Mouse (Mus musculus): ENCODE data around the gene Tbc1d10a.

Gene Tbc1d10a

DNA sequence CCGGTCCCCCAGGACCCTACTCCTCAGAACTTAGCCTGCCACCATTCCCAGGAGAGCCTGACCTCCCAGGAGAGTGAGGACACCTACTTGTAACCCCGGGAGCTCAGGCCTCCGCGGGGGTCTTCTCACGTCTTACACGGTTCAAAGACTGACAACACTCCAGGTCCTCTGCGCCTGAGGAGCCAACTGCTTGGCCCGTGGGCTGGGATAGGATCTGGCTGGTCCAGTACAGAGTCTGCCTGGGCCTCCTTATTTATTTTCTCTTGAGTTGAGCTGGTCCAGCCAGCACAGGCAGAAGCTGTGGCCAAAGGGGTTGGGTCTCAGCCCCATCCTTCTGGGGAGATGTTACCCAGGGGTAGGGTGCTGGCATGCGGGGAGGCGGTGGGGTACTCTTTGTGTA is 28.5 kb downstream of the Tbc1d10a start:
- no peak for DNase-seq (ENCODE audit: low spot score in 2 of 2)

DNA sequence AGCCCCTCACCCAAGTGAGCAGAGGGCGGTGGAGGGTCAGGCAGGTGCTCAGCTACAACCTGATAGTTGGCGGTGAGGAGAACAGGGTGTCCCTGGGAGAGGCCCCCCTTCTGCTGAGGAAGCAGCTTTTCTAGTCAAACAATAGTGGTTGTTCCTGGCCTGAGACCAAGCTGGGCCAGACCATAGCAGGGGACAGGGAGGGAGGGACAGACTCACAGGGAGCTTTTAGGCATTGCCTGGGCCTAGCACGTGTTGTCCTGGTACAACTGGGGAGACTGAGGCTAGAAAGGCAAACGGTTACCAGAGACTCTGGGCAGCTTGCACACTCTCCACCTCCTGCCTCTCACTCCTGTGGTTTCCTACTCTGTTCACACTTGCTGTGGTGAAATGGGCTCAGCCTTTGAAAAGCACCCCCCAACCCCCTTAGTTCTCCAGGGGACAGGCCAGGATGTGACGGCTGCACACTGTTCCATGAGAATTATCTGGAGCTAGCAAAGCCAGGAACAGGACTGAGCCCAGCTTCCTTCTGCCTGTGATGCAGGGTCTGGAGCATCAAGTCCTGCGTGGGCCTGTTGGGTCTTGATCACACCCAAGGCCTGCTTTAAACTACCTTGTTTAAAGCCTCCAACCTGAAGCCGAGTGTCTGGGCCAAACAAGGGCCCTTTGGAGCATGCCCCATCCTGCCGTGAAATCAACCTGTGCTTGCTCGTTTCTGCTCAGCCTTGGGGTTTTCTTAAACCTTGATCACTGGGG is 29.8 kb downstream of the Tbc1d10a start:
- DNase-seq (ENCODE audit: low spot score in 2 of 2), result peak; percentile 50 to 65

DNA sequence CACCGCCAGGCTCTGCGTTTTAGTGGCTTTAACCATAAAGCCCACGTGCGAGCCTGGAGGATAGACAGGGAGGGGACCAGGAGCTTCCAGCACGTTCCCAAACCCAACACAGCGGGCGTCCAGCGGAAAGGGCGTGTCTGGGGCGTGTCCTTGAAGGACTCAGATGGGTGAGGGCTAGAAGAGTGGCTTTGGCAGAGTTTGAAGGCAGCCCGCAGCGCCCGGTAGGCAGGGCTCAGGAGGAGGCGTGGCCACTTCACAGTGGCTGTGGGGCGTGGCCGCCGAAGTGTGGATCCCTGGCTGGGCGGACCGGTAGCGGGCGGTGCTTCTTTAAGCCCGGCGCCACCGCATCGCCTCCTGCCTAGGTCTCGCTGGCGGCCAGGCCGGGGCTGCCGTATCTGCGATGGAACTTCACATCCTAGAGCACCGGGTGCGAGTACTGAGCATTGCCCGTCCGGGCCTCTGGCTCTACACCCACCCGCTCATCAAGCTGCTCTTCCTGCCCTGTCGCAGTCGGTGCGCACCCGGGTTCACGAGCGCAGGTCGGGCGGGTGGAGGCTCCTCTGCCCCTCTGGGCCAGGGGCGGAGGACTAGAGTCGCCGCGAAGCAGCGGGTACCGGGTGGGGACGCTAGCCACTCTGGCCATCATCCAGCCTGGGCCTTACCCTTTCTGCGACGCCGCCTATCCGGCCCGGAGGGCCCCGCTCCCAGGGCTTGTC is 31.5 kb downstream of the Tbc1d10a start, which contains the start of gene Castor1:
Castor1 (plus strand) TSS at position 312 of the 716 bp plus-strand sequence.
- peak; percentile 74 to 75 for DNase-seq (ENCODE audit: low spot score in 2 of 2)

DNA sequence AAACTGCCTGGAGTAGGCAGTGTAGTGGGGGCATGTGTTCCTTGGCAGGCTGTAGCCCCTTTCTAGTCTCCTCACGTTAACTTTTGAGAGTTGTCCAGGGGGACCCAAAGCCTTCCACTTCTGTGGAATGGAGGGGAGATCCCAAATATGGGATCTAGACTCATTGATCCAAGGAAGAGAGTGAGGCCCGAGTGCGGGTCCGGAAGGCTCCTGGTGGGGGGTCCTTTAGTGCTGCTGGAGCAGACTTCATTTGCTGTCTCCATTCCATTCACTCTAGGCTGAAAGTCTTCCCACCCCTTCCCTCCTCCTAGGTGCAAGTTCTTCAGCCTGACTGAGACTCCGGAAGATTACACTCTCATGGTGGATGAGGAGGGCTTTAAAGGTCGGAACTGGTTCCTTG is 32.0 kb downstream of the Tbc1d10a start:
- no peak for DNase-seq (ENCODE audit: low spot score in 2 of 2)

DNA sequence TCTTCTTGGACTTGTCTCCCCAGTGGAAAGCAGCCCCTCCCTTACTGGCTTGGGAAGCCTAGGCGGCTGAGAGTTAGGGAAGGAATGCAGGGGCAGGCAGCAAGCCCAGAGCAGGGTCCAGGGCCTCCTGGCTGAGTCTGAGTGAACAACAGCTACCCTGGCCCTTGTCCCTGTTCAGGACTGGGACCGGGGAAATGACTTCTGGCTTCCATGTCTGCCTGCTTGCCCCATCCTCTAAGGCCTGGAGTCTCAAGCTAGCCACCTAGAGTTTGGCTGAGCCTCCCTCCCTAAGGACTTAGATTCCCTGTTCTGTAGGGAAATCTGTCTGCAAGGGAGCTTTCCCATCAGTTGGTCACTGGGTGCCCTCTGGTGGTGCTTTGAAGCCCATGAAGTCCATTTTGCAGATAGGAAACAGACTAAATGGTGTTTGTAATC is 32.7 kb downstream of the Tbc1d10a start:
- peak; percentile 83 for DNase-seq (ENCODE audit: low spot score in 2 of 2)

DNA sequence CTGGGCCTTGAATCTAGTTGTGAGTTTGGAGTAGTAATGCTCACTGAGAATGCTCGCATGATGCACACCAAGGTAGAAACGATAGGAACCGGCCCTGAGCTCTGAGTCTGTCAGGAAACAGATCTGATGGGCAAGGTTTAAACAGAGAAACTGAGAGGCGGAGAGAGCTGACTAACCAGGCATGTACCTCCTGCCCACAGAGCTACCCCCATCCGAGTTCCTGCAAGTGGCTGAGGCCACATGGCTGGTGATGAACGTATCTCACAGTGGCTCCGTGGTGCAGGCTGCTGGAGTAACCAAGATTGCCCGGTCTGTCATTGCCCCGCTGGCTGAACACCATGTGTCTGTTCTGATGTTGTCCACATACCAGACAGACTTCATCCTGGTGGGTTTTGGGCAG is 33.3 kb downstream of the Tbc1d10a start:
- DNase-seq (ENCODE audit: low spot score in 2 of 2), result no peak

DNA sequence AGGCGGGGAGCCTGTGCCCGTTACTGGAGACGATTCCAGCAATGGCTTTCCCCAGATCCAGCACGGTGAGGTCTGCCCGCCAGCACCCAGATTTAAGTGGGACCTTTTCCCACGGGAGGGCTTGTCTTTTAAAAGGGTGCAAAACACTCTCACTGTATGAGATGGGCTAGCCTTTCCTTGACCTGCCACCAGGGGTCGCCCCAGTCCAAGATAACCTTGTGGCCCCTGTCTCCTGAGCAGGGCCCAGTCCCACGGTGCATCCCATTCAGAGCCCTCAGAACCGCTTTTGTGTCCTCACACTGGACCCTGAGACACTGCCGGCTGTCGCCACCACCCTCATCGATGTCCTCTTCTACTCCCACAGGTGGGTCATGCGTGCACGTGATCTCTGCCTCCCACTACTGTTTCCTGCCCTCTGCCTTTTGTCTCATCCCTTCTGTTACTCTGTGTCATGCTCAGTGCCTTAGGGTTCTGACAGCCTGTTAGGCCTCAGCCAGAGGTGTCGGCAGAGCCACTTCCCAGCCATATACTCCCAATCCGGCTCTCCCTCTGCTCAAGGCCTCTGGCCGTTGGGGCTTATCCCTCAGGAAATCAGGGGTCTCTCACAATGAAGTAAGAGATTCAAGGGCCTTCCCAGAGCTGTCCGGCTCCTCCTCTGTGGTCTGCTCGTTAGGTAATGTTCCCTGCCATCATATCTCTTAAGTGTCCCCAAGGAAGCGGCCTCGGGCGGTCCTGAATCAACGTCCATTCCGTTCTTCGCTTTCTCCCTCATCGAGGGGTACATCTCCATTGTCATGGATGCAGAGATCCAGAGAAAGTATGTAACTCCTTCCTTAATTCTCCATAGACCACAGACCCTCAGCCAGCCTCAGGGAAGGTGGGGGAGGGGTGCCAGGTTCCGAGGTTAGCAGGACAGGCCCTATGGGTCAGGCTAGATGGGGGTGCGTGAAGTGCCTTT is 34.1 kb downstream of the Tbc1d10a start:
- peak; percentile 57 to 73 for DNase-seq (ENCODE audit: low spot score in 2 of 2)

DNA sequence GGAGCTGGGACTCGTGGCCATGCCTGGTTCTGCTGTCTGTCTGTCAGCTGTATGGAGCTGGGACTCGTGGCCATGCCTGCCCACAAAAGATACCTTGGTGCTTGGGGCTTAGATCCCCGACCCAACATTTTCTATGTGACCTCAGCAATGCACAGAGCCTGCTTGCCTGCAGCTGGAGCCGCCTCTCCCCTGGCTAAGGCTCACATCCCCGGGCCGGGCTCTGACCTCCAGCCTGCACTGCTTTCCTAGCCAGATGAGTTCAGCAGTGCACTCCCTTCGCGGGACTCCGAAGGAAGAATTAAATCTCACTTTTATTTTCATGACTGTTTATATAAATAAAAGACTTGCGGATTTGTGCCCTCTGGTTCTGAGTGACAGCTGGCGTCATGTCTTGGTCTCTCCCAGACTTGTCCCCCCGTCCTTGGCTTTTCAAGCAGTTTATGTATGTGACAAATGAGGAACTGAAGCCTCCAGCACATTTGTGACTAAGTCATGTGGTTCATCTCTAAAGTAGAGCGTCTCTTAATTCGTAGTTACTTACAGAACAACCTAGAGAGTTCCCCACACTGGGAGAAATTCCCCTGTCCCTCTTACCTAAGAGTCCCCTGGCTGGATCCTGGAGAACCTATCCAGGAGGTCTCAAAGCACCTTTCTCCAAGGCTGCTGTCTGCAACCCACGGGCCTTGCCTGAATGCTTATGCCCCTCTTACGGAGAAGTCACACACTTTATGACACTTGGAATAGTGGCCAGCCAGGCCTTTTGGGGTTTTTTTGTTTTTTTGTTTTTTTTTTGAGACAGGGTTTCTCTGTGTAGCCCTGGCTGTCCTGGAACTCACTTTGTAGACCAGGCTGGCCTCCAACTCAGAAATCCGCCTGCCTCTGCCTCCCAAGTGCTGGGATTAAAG is 35.7 kb downstream of the Tbc1d10a start:
- no peak for DNase-seq (ENCODE audit: low spot score in 2 of 2)

DNA sequence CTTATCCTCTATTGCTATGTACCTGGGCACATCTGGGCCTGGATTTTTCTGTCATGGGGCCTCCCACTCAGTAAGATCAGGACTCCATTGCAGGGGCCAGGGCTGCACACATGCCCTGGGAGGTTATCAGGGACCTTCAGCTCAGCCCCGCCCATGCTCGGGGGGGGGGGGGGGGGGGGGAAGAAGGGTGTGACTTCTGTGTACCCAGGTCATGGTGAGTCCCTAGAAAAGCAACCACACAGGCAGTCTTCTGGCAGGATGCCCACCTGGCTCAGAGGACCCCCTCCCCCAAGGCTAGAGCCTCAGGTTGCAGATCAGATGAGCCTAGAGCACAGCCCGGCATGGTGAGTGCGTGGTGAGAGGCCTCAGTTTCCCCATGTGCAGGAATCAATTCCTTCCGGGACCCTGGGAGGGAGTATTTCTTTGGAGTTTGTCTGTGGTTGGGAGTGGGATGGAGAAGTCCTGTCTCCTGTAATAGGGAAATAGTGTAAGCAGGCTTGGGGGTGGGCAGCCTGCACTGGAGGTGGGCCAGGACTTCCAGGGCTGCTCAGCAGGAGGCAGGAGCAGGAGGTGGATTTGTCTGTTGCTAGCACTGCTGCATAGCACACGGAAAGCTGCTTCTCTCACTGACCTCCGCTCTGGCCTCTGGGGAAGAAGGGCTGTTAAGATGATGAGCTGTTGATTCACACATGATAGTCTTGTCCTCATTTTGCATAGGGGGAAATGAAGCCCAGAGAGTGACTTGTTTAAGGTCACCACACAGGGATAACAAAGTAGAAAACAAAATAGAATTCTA is 37.0 kb downstream of the Tbc1d10a start:
- no peak for DNase-seq (ENCODE audit: low spot score in 2 of 2)

DNA sequence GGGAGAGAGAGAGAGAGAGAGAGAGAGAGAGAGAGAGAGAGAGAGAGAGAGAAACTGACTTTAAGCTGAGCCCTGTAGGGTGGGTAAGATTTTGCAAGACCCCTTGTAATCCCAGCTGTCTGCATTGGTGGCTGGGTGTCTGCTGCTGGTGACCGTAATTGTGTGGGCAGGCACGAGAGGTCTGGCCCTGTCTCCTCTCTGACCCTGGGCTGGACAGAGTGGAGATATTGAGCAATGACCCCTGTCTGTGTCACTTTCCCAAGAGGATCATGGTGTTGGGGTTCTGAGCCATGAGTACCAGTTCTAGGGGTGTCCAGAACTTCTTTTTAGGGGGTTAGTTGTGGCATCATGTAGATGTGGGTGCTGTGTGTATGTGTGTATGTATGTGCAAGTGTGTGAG is 37.6 kb downstream of the Tbc1d10a start:
- DNase-seq (ENCODE audit: low spot score in 2 of 2), result no peak

DNA sequence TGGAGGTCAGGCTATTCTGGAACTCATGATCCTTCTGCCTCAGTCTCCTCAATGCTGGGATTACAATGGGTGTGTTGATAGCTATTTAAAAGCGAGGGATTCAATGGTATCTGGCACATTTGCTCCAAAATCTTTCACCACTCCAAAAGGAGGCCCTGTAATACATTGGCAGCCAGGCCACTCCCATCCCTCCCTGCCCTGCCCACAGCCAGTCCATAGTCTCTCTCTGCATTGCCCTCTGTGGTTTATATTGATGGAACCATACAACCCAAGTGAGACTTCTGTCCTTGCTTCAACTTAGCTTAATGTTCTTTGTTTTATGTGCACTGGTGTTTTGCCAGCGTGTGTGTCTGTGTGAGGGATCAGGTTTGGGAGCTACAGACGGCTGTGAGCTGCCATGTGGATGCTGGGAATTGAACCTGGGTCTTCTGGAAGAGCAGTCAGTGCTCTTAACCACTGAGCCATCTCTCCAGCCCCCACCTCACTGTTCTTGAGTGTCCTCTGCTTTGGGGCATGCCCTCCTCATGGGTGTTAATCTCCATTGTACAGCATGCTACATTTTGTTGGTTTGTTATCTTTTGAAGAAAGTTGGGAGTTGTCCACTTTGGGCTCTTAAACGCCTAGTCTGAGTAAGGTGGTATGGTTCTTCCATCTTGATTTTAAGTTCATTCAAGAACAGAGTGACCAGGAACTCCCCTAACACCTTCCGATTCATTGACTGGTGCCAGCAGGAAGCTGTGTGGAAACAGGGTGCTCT is 40.2 kb downstream of the Tbc1d10a start:
- no peak for DNase-seq (ENCODE audit: low spot score in 2 of 2)

DNA sequence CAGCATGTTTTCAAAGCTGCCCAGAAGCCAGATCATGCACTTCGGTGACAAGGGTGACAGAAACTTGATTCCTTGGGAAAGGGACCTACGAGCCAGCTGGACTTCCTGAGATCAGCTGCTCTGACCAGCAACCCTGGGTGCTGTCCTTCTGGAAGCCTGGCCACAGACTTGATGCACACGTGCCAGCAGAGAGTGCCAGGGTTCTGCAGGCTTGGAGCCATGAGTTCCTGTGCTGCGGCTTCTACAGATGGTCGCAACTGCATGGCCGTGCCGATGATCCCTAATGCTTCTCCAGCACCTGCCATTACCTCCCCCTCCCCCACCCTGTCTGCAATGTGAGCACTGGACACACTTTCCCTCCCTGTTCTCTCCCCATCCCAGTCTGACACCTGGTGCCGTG is 41.9 kb downstream of the Tbc1d10a start:
- DNase-seq (ENCODE audit: low spot score in 2 of 2), result peak; percentile 54 to 56

DNA sequence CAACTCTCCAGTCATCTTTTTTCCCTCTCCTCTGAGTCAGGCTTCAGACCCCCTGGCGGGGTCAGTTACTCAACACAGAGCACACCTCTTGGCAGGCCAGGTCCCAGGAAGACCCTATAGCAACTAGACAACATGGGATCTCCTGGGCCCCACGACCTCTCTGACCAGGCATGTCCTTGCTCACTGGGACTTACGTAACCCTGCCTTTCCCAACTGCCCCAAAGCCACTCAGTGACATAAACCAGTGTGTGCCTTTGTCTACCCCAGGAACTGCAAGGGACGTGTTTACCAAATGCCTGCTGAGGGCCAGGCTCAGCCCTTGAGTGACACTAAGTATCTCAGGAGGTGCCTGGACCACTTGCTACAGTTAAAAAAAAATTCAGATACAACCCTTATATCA is 43.3 kb downstream of the Tbc1d10a start:
- no peak for DNase-seq (ENCODE audit: low spot score in 2 of 2)

DNA sequence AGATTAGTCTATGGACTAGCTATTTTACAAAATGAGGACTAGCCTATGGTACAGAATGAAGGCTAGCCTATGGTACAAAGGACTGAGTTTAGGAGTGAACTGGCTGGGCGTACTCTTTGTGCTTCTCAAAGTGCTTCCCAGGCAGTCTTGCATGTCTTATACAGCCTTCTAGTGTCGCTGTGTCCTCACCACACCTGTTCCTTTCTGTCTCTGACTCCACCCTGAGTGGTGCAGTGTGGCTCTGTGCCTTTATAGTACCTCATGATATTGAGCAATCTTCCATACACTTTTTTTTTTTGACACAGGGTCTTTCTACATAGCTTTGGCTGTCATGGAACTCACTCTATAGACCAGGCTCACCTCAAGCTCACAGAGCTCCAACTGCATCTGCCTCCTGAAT is 44.8 kb downstream of the Tbc1d10a start:
- no peak for DNase-seq (ENCODE audit: low spot score in 2 of 2)

DNA sequence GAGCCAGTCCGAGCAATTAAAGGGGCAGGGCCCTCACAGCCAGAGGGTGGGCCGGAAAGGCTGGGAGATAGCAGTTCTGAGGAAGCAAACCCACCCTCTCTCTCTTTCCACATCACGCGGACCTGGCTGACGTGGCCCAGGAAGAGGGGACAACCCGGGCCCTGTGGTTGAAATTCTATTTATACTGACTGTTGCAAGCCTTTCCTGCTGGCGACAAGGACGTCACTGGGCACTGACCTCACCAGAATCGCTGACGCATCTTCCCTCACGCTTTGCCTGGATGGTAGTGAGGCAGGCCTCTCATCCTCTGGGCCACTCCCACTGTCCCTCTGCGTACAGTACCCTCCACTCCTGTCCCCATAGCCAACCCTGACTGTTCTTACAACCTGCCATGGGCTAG is 46.1 kb downstream of the Tbc1d10a start:
- DNase-seq (ENCODE audit: low spot score in 2 of 2), result no peak

DNA sequence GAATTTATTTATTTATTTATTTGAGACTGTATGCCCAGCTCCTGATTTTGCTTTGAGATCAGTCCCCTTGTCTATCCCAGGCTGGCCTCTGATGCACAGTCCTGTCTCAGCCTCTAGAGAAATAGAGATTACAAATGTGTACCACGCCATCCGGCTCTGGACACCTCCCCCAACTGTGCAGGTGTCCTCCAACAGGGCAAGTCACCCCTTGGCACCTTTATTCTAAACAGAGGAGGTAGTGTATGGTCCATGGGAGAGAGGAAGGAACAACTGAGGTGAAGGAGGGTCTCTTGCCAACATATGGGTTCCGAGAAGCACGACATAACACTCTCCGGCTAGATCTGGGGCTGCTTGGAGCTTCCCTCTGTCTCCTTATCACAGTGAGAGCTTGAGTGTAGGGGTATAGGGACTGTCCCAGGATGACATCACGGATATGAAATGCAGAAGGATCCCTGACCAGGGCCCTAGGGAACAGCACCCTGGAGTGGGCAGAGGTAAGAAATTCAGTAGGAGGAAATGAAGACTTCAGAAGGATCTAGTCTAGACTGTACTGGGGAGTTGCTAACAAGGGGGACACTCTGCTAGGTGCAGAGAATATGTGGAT is 48.6 kb downstream of the Tbc1d10a start:
- DNase-seq (ENCODE audit: low spot score in 2 of 2), result no peak

DNA sequence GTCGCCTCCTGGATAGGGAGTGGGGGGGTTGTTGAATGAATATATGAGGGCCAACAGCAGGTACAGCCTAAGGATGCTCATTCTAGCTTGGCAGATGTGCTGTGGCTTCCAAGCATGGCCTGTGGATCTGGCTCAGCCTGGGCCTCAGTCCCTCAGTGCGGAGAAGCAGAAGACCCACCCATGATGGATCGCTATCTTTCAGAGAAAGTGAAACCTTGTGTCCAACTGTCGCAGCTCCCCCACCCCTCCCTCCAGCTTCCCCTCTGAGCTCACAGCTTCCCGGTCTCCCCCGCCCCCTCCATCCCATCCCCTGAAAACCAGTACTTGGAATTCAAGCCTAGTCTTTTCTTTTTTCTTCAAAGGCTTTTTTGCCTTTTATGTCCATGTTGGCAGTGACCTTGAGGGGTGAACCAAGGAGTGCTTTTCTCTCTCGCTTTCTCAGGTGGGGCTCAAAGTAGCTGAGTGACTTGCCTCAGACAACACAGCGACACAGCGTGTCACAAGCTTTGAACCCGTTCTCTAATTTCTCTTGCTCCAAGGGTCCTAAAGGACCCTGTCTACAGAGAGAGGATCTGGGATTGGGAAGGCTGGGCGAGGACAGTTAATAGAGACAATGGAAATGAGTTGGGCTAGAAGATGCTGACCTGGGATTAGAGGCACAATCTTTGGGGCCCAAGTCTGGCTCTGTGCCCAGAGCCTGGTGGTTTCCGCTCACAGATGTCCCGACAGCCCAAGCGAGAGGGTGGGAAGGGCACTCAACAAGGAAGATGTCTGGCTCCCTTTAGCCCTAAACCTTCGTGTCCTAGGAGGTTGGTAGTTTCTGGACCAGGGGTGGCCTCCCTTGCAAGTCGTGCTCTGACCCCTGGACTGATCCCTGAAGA is 49.3 kb downstream of the Tbc1d10a start, which contains the start of gene Osm:
Osm (plus strand) TSS at position 756 of the 881 bp plus-strand sequence.
- DNase-seq (ENCODE audit: low spot score in 2 of 2), result peak in 1 of 2 experiments; percentile 56

DNA sequence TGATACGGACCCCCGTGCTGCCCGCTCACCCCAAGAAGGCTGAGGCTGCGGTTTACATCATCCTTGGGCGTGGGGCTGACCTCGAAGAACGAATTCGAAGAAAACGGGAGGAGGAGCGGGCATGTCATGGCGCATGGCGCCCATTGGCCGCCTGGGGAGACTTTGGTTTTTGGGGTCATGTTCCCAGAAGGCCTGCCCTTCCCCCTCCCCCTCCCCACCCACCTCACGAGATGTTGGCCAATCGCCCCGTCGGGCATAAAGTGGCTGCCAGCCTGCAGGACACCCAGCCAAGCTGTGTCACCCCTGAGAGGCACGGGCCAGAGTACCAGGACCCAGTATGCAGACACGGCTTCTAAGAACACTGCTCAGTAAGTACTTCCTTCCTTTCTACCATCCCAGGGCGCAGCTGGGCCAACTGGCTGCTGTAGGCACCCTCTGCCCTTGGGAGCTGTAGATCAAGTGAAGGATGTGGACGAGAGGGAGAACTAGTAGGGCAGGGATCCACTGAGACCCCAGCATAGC is 50.0 kb downstream of the Tbc1d10a start:
- no peak for DNase-seq (ENCODE audit: low spot score in 2 of 2)

Measured in right cerebral cortex, postnatal 10 days (tissue).